ENCODE assay signal across 13 mouse cellular contexts in genomic region chr5:25752862-25753261, GRCm38 (mm10). TPM values are rescaled to one million over a fixed set of nuclear protein-coding genes. Genes with fewer than 3 reads are reported as not detected.
DNase-seq lines count a peak whose midpoint lies in the region; ATAC-seq and TF ChIP-seq lines count a peak whose summit lies in the region.
"Had no signal": no experiment of that assay in that cellular context is flagged by ENCODE, and none has a peak within 500 bp of the region (broad histone marks: within the 10 kb centered on the region; RNA-seq: fewer than 3 reads in every experiment).

No protein-coding gene starts in this region.

- H3K9ac ChIP-seq in forebrain, embryonic 14.5 days (ENCODE audit: low read length), result no peak overlapping the region
- H3K9ac ChIP-seq in forebrain, embryonic 12.5 days, result no peak overlapping the region
- H3K9ac ChIP-seq in lung, embryonic 14.5 days, result no peak overlapping the region
- H3K9ac ChIP-seq: embryonic facial prominence, embryonic 12.5 days; limb, embryonic 13.5 days had no signal

- TF ChIP-seq CTCF in layer of hippocampus, adult 2 months (conservative IDR thresholded peaks at IDR 0.05), result no peak
- no peak for TF ChIP-seq CTCF in lung, embryonic 14.5 days (IDR thresholded peaks at IDR 0.05; ENCODE audit: low read depth)

- H3K4me2 ChIP-seq in forebrain, embryonic 14.5 days (ENCODE audit: low read length), result no peak overlapping the region
- no peak overlapping the region for H3K4me2 ChIP-seq in forebrain, embryonic 12.5 days
- no peak overlapping the region for H3K4me2 ChIP-seq in lung, embryonic 14.5 days
- H3K4me2 ChIP-seq: embryonic facial prominence, embryonic 12.5 days; limb, embryonic 13.5 days had no signal

- H3K4me1 ChIP-seq in forebrain, embryonic 14.5 days (ENCODE audit: control insufficient read depth, insufficient read depth, low read length), result peaks cover 28% of the 10 kb centered on the region
- H3K4me1 ChIP-seq in forebrain, embryonic 12.5 days, result peaks cover 21% of the 10 kb centered on the region
- 0 out of 2 replicates have a peak, but pooled peaks cover 6% of the 10 kb centered on the region for H3K4me1 ChIP-seq in lung, embryonic 14.5 days (ENCODE audit: insufficient read depth)

- no peak overlapping the region for H3K27ac ChIP-seq in forebrain, embryonic 14.5 days (ENCODE audit: low read depth, low read length)
- no peak overlapping the region for H3K27ac ChIP-seq in forebrain, embryonic 12.5 days
- peak overlapping the region; percentile 80; the same call in 1 of the 2 replicates for H3K27ac ChIP-seq in layer of hippocampus, adult 2 months
- H3K27ac ChIP-seq in lung, embryonic 14.5 days (ENCODE audit: low read depth), result no peak overlapping the region
- H3K27ac ChIP-seq: embryonic facial prominence, embryonic 12.5 days; limb, embryonic 13.5 days had no signal

- no peaks in the 10 kb centered on the region for H3K36me3 ChIP-seq in forebrain, embryonic 14.5 days (ENCODE audit: control insufficient read depth, insufficient read depth, low read length)
- no peaks in the 10 kb centered on the region for H3K36me3 ChIP-seq in forebrain, embryonic 12.5 days (replicated peaks)
- H3K36me3 ChIP-seq in lung, embryonic 14.5 days (ENCODE audit: insufficient read depth), result no peaks in the 10 kb centered on the region
- H3K36me3 ChIP-seq: embryonic facial prominence, embryonic 12.5 days; limb, embryonic 13.5 days had no signal

- no peaks in the 10 kb centered on the region for H3K27me3 ChIP-seq in forebrain, embryonic 14.5 days (replicated peaks; ENCODE audit: control insufficient read depth, insufficient read depth, low read length)
- peaks cover 3% of the 10 kb centered on the region; the same call in 1 of the 2 replicates for H3K27me3 ChIP-seq in forebrain, embryonic 12.5 days
- H3K27me3 ChIP-seq in lung, embryonic 14.5 days (ENCODE audit: insufficient read depth, low read length), result no peaks in the 10 kb centered on the region
- H3K27me3 ChIP-seq: embryonic facial prominence, embryonic 12.5 days; limb, embryonic 13.5 days had no signal

- no peak for ATAC-seq in forebrain, embryonic 14.5 days
- no peak for ATAC-seq in forebrain, embryonic 12.5 days (ENCODE audit: low FRiP score)
- no peak for ATAC-seq in lung, embryonic 14.5 days (ENCODE audit: insufficient read depth)
- no peak for ATAC-seq in megakaryocyte, adult 5-6 weeks (ENCODE audit: poor library complexity, severe bottlenecking)
- ATAC-seq: CD4-positive, CD25-positive, alpha-beta regulatory T cell, adult 4 months had no signal

- DNase-seq in forebrain, embryonic 14.5 days (ENCODE audit: low spot score), result peak; percentile 55
- peak in 1 of 2 experiments; percentile 55 for DNase-seq in layer of hippocampus, adult 2 months (ENCODE audit: low spot score in 2 of 2)
- no peak for DNase-seq in layer of hippocampus, adult 9-10 months (ENCODE audit: low spot score)
- DNase-seq in brain, adult 2 months (ENCODE audit: low read depth, low spot score), result peak; percentile 87
- DNase-seq in lung, embryonic 14.5 days, result peak; percentile 21
- DNase-seq in left cerebral cortex, adult 9 months (ENCODE audit: low spot score in 2 of 2), result no peak
- DNase-seq: kidney, postnatal 25 days; thymus, postnatal 25 days had no signal

- no peaks in the 10 kb centered on the region for H3K9me3 ChIP-seq in forebrain, embryonic 14.5 days (replicated peaks; ENCODE audit: control insufficient read depth, low read length)
- H3K9me3 ChIP-seq in forebrain, embryonic 12.5 days, result no peaks in the 10 kb centered on the region
- H3K9me3 ChIP-seq in lung, embryonic 14.5 days (ENCODE audit: low read depth, low read length), result no peaks in the 10 kb centered on the region
- H3K9me3 ChIP-seq: embryonic facial prominence, embryonic 12.5 days; limb, embryonic 13.5 days had no signal

- no peak overlapping the region for H3K4me3 ChIP-seq in forebrain, embryonic 14.5 days (ENCODE audit: low read depth, low read length)
- H3K4me3 ChIP-seq in forebrain, embryonic 12.5 days (replicated peaks), result no peak overlapping the region
- no peak overlapping the region for H3K4me3 ChIP-seq in layer of hippocampus, adult 2 months
- no peak overlapping the region for H3K4me3 ChIP-seq in lung, embryonic 14.5 days (ENCODE audit: low read depth, low read length)
- H3K4me3 ChIP-seq: embryonic facial prominence, embryonic 12.5 days; limb, embryonic 13.5 days had no signal

- WGBS in forebrain, embryonic 14.5 days, result 69% methylated on average over 5 of the region's 5 CpGs
- WGBS in forebrain, embryonic 12.5 days, result 87% methylated on average over 5 of the region's 5 CpGs
- 75% methylated on average over 5 of the region's 5 CpGs for WGBS in lung, embryonic 14.5 days

RNA-seq across cellular contexts. Expression of gene Actr3b, which starts 6.9 kb away (rescaled TPM):
- polyA plus RNA-seq in forebrain, embryonic 14.5 days (2014; fragmentation: Nextera tagmentation; extraction: Ambion mirVana), result 48.6 and 53.0 TPM in 2 replicates
- 19.5 and 20.2 TPM in 2 replicates for polyA plus RNA-seq in forebrain, embryonic 12.5 days (2016; fragmentation: Nextera tagmentation; extraction: Ambion mirVana)
- total RNA-seq in layer of hippocampus, adult 2 months (2021), result 100 to 1,000 TPM; 136 to 139 TPM
- 2.3 and 2.9 TPM in 2 replicates for polyA plus RNA-seq in lung, embryonic 14.5 days (2014; fragmentation: Nextera tagmentation; extraction: Ambion mirVana)
- total RNA-seq in megakaryocyte, adult 5-6 weeks (2015), result 0.07 TPM in 1 of 2 replicates, not detected in the other
- total RNA-seq in megakaryocyte, adult 5-6 weeks (2017), result not detected in 2 replicates

RNA-seq across cellular contexts. Expression of gene Xrcc2, which starts 47.2 kb away (rescaled TPM):
- polyA plus RNA-seq in forebrain, embryonic 14.5 days (2014; fragmentation: Nextera tagmentation; extraction: Ambion mirVana), result 4.2 and 4.5 TPM in 2 replicates
- polyA plus RNA-seq in forebrain, embryonic 12.5 days (2016; fragmentation: Nextera tagmentation; extraction: Ambion mirVana), result 14.0 and 18.1 TPM in 2 replicates
- total RNA-seq in layer of hippocampus, adult 2 months (2021), result 1 to 10 TPM; 6.4 to 6.9 TPM
- polyA plus RNA-seq in lung, embryonic 14.5 days (2014; fragmentation: Nextera tagmentation; extraction: Ambion mirVana), result 8.5 and 10.2 TPM in 2 replicates
- 6.6 and 8.1 TPM in 2 replicates for total RNA-seq in megakaryocyte, adult 5-6 weeks (2015)
- 6.8 and 8.2 TPM in 2 replicates for total RNA-seq in megakaryocyte, adult 5-6 weeks (2017)

Comparison
In these comparisons a context has a peak if more than half of its experiments do, and no peak if none do; other contexts are left out.
1. DNase-seq: peak in forebrain, embryonic 14.5 days (single experiment), brain, adult 2 months (single experiment) and lung, embryonic 14.5 days (single experiment); none in layer of hippocampus, adult 9-10 months (single experiment) and left cerebral cortex, adult 9 months (0 of 2).